Mouse (Mus musculus): Measurements from ENCODE around the gene Vldlr. TPM values are rescaled to one million over a fixed set of nuclear protein-coding genes. Genes with fewer than 3 reads are reported as not detected.

Vldlr gene
- total RNA-seq, 1 experiment = 4.6 TPM

DNA sequence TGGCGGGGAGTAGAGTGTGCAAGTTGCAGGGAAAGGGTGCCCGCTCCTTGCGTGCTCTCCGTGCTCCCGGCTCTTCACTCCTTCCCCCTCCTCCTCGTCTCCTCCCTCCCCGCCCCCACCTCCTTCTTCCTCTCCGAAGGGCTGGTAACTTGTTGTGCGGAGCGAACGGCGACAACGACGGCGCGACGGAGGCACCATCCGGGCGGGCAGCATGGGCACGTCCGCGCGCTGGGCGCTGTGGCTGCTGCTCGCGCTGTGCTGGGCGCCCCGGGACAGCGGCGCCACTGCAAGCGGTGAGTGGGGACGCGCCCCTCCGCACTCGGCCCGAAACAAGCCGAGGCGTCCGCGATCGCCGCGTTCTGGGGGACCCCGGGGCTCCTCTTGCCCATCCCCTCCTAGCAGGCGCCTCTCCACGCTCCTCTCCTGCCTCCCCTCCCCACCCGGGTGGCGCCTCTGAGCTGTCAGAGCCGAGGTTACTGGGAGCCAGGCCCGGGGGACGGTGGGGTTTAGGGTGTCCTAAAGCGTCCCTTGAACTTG, 1.2 kb downstream of the Vldlr start:
- Histone ChIP-seq H3K27ac (ENCODE audit: insufficient read depth, low read depth, low read length, poor library complexity, severe bottlenecking) (no peak overlapping the region), H3K9ac (ENCODE audit: insufficient read depth, low read depth, low read length, poor library complexity, severe bottlenecking) (peak overlapping the region; percentile 77; the same call in 1 of the 2 replicates), H3K4me3 (ENCODE audit: insufficient read depth in 1 of 2, low read depth in 1 of 2, low read length in 2 of 2, poor library complexity in 1 of 2, severe bottlenecking in 1 of 2) (peak overlapping the region; percentile 73 to 92), H3K4me1 (ENCODE audit: control insufficient read depth in 2 of 2, insufficient read depth in 2 of 2, low read length in 2 of 2, poor library complexity in 1 of 2) (peaks cover 0 to 4% of the 10 kb centered on the region in 2 experiments; a peak in 2 of 4 replicates), H3K36me3 (ENCODE audit: control insufficient read depth, insufficient read depth, low read length, poor library complexity, severe bottlenecking) (no peaks in the 10 kb centered on the region), H3K9me3 (ENCODE audit: control insufficient read depth, insufficient read depth, low read depth, low read length) (no peaks in the 10 kb centered on the region)
- in situ Hi-C loops (cut with MboI; ENCODE audit: low sequenced_read_pairs in 2 of 2, unreplicated experiment in 2 of 2) = no loop called here
- peak; percentile 21 for DNase-seq (ENCODE audit: low read depth, low spot score)
- no peak for TF ChIP-seq MAFK (IDR thresholded peaks at IDR 0.05; ENCODE audit: insufficient read depth, low read depth, low read length)
- no peak for TF ChIP-seq HCFC1 (IDR thresholded peaks at IDR 0.05; ENCODE audit: borderline replicate concordance, insufficient read depth, low read length)
- no peak for TF ChIP-seq CHD2 (IDR thresholded peaks at IDR 0.05; ENCODE audit: low read depth, low read length)
- TF ChIP-seq ZC3H11A (IDR thresholded peaks at IDR 0.05; ENCODE audit: borderline replicate concordance, low read depth, low read length) = no peak
- TF ChIP-seq ZNF384 (IDR thresholded peaks at IDR 0.05; ENCODE audit: low read depth, low read length) = no peak

- Histone ChIP-seq H3K4me3 (ENCODE audit: insufficient read depth in 1 of 2, low read depth in 1 of 2, low read length in 2 of 2, poor library complexity in 1 of 2, severe bottlenecking in 1 of 2) (peak overlapping the region; percentile 73 to 92), H3K27ac (ENCODE audit: insufficient read depth, low read depth, low read length, poor library complexity, severe bottlenecking) (no peak overlapping the region), H3K36me3 (ENCODE audit: control insufficient read depth, insufficient read depth, low read length, poor library complexity, severe bottlenecking) (no peaks in the 10 kb centered on the region), H3K4me1 (ENCODE audit: control insufficient read depth in 2 of 2, insufficient read depth in 2 of 2, low read length in 2 of 2, poor library complexity in 1 of 2) (peaks cover 0 to 4% of the 10 kb centered on the region in 2 experiments; a peak in 2 of 4 replicates), H3K9ac (ENCODE audit: insufficient read depth, low read depth, low read length, poor library complexity, severe bottlenecking) (peak overlapping the region; percentile 63; the same call in 1 of the 2 replicates), H3K9me3 (ENCODE audit: control insufficient read depth, insufficient read depth, low read depth, low read length) (no peaks in the 10 kb centered on the region)
- no peak for TF ChIP-seq MAFK (IDR thresholded peaks at IDR 0.05; ENCODE audit: insufficient read depth, low read depth, low read length)
- TF ChIP-seq HCFC1 (IDR thresholded peaks at IDR 0.05; ENCODE audit: borderline replicate concordance, insufficient read depth, low read length) = no peak
- TF ChIP-seq CHD2 (IDR thresholded peaks at IDR 0.05; ENCODE audit: low read depth, low read length) = no peak
- no peak for TF ChIP-seq ZC3H11A (IDR thresholded peaks at IDR 0.05; ENCODE audit: borderline replicate concordance, low read depth, low read length)
- no peak for TF ChIP-seq ZNF384 (IDR thresholded peaks at IDR 0.05; ENCODE audit: low read depth, low read length)
- in situ Hi-C loops (cut with MboI; ENCODE audit: low sequenced_read_pairs in 2 of 2, unreplicated experiment in 2 of 2) = no loop called here
- DNase-seq (ENCODE audit: low read depth, low spot score) = no peak
These were observed 1.7 kb downstream of the Vldlr start for GRCm38 (mm10) chr19:27217941-27218411.

DNA sequence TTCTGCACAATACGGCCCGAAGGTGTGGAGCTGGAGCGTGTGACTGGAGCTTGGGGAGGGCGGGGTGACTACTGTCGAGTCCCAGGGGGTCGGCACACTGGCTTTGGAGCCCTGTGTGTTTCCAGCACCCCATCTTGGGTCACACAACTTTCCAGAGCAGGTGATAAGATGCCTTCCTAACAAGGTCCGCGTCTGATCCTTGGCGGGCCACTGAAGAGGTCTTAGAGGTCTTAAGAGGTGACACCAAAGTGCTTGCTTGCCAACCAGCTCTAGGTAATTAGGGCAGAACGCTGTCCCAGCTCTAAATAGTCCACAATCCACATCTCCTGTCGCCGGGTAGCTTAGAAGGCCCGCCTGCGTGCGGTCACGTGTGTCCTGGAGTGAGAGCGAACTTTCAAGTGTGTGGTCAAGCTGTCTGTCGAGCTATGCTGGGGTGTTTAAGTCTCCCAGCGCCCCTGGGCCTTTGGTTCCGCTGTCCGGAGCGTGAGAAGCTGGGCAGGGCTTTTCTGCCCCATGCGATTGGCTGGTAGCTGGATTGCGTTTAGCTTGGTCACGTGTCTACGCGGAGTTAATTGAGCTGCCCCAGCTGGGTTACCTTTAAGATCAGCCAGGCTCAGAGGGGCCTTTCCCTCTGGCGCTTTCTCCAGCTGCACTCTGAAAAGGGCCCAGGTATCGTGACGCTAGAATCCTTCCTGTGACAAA, 2.4 kb downstream of the Vldlr start:
- DNase-seq (ENCODE audit: low read depth, low spot score) = peak; percentile 22
- Histone ChIP-seq H3K36me3 (ENCODE audit: control insufficient read depth, insufficient read depth, low read length, poor library complexity, severe bottlenecking) (no peaks in the 10 kb centered on the region), H3K9ac (ENCODE audit: insufficient read depth, low read depth, low read length, poor library complexity, severe bottlenecking) (no peak overlapping the region), H3K27ac (ENCODE audit: insufficient read depth, low read depth, low read length, poor library complexity, severe bottlenecking) (no peak overlapping the region), H3K9me3 (ENCODE audit: control insufficient read depth, insufficient read depth, low read depth, low read length) (no peaks in the 10 kb centered on the region), H3K4me1 (ENCODE audit: control insufficient read depth in 2 of 2, insufficient read depth in 2 of 2, low read length in 2 of 2, poor library complexity in 1 of 2) (peaks cover 0 to 4% of the 10 kb centered on the region in 2 experiments; a peak in 2 of 4 replicates), H3K4me3 (ENCODE audit: insufficient read depth in 1 of 2, low read depth in 1 of 2, low read length in 2 of 2, poor library complexity in 1 of 2, severe bottlenecking in 1 of 2) (peak overlapping the region; percentile 73 to 92; a peak in 3 of 4 replicates)
- in situ Hi-C loops (cut with MboI; ENCODE audit: low sequenced_read_pairs in 2 of 2, unreplicated experiment in 2 of 2) = no loop called here
- TF ChIP-seq ZC3H11A (IDR thresholded peaks at IDR 0.05; ENCODE audit: borderline replicate concordance, low read depth, low read length) = no peak
- TF ChIP-seq HCFC1 (IDR thresholded peaks at IDR 0.05; ENCODE audit: borderline replicate concordance, insufficient read depth, low read length) = no peak
- TF ChIP-seq ZNF384 (IDR thresholded peaks at IDR 0.05; ENCODE audit: low read depth, low read length) = no peak
- no peak for TF ChIP-seq MAFK (IDR thresholded peaks at IDR 0.05; ENCODE audit: insufficient read depth, low read depth, low read length)
- no peak for TF ChIP-seq CHD2 (IDR thresholded peaks at IDR 0.05; ENCODE audit: low read depth, low read length)

DNA sequence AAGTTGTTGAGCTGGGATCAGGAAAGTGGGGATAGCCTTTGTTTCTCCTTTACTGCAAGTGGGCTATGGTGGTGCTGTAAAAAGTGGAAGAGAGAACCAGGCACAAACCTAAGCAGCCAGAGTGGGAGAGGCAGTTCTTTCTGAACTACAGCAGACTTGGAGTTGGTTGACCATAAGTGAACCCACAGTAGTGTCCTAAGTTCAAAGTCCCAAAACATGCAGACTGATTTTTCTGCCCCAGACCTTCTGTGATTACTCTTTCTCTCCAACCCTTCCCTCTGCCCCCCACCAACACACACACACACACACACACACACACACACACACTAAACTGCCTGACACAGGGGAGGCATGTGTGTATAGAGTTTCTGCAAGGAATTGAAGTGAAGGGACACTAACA, 3.3 kb downstream of the Vldlr start:
- Histone ChIP-seq H3K4me3 (ENCODE audit: insufficient read depth in 1 of 2, low read depth in 1 of 2, low read length in 2 of 2, poor library complexity in 1 of 2, severe bottlenecking in 1 of 2) (no peak overlapping the region), H3K27ac (ENCODE audit: insufficient read depth, low read depth, low read length, poor library complexity, severe bottlenecking) (no peak overlapping the region), H3K4me1 (ENCODE audit: control insufficient read depth in 2 of 2, insufficient read depth in 2 of 2, low read length in 2 of 2, poor library complexity in 1 of 2) (peaks cover 0 to 4% of the 10 kb centered on the region in 2 experiments; a peak in 2 of 4 replicates), H3K9ac (ENCODE audit: insufficient read depth, low read depth, low read length, poor library complexity, severe bottlenecking) (no peak overlapping the region), H3K36me3 (ENCODE audit: control insufficient read depth, insufficient read depth, low read length, poor library complexity, severe bottlenecking) (no peaks in the 10 kb centered on the region), H3K9me3 (ENCODE audit: control insufficient read depth, insufficient read depth, low read depth, low read length) (no peaks in the 10 kb centered on the region)
- TF ChIP-seq MAFK (IDR thresholded peaks at IDR 0.05; ENCODE audit: insufficient read depth, low read depth, low read length) (no peak), HCFC1 (IDR thresholded peaks at IDR 0.05; ENCODE audit: borderline replicate concordance, insufficient read depth, low read length) (no peak), CHD2 (IDR thresholded peaks at IDR 0.05; ENCODE audit: low read depth, low read length) (no peak), ZC3H11A (IDR thresholded peaks at IDR 0.05; ENCODE audit: borderline replicate concordance, low read depth, low read length) (no peak), ZNF384 (IDR thresholded peaks at IDR 0.05; ENCODE audit: low read depth, low read length) (no peak)
- in situ Hi-C loops (cut with MboI; ENCODE audit: low sequenced_read_pairs in 2 of 2, unreplicated experiment in 2 of 2) = no loop called here
- DNase-seq (ENCODE audit: low read depth, low spot score) = no peak

Measured in ES-E14 (cell line).